Mouse (Mus musculus) adrenal gland, postnatal 36 days (tissue): ENCODE measurements around the gene Acly. TPM values are rescaled to one million over a fixed set of nuclear protein-coding genes. Genes with fewer than 3 reads are reported as not detected.
A peak's percentile ranks its signal among the peaks of the same experiment; 100 is the strongest.

ENCODE experiments used
- DNase-seq, 2 experiments: peaks; one replicate each; pipeline ENCODE4 v3.0.0; 2021; ENCODE audit warnings: mixed read lengths in 1 of 2
- total RNA-seq, 2 experiments: library from RNA; stranded (reverse); gene quantifications; 2 replicates each; pipeline ENCODE4 v1.2.3; 2021

Gene Acly
- total RNA-seq, 2 experiments from 2014 or later = 1,688 to 2,194 TPM

DNA sequence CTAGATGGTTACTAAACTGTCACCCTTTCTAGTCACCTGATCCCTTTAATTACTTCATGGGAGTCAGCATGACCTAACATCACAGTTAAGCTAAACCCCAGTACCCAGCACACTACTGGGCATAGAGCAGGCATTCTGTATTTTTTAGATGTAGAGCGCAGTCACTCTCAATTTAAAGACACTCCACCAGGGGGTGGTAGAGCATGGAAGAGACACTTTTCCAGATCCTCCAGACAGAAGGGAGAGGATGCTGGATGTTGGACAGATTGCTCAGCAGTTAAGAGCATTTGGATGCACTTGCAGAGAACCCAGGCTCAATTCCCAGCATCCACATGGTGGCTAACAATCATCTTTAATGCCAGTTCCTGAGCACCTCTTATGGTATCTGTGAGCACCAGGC lies 15.4 kb downstream of the Acly start:
- DNase-seq = peak in 1 of 2 experiments; percentile 62

DNA sequence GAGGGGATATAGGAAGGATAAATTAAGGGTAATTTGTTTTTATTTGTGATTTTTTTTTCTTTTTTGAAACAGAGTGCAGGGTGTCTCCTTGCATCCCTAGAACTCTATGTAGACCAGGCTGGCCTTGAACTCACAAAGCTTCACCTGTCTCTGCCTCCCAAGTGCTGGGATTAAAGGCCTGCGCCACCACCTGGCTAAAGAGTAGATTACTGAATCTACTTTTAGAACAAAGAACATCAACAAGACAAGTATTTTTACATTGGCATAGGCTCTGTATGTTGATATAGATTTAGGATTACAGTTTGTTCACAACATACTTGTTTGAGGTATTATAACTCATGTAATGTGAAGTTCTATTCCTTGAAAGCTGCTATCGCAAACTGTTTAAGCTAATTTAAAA lies 17.2 kb downstream of the Acly start:
- no peak for DNase-seq

DNA sequence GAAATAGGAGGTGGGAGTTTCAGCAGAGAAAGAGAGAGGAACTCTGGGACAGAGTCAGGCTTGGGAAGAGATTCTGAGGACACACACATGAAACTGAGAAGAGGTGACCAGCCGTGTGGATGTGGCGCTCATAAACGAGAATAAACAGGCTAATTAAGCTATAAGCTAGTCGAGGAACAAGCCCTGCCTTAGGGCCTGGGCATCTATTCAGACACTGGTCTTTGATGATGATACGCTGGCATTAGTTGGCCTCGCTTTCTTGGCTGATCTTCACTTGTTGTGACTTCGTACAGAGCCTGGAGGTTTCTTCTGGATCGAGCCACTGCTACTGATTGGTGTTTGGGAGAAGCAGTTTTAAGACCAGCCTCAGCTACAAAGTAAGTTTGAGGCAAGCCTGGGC lies 21.8 kb downstream of the Acly start:
- DNase-seq = no peak

DNA sequence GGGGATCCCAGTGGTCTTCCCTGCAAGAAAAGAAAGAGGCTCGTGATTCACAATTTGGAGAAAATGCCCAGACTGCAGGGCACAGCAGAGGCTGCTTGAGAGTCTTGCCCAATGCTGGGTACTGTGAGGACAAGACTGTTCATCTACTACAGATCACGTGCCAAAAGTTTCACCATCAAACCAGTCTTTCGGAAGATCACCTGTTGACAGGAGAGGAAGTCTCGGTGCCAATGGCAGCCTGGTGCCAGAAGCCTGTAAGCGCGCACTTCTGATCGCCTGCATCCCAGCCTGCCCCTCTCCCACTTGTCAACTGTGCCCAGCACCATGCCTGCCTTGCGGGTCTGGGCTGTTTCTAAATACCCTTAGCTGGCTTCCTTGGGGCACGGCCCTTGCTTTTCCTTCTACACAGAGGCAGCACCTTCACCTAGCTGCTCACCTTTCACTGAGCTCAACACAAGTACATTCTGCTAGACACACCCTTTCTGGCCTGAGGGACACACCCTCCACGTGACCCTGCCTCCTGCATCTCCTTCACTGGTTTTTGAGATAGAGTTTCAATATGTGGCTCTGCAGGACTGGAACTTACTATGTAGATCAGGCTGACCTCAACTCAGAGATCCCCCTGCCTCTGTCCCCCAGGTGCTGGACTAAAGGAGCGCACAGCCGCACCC lies 22.7 kb downstream of the Acly start:
- DNase-seq = no peak

DNA sequence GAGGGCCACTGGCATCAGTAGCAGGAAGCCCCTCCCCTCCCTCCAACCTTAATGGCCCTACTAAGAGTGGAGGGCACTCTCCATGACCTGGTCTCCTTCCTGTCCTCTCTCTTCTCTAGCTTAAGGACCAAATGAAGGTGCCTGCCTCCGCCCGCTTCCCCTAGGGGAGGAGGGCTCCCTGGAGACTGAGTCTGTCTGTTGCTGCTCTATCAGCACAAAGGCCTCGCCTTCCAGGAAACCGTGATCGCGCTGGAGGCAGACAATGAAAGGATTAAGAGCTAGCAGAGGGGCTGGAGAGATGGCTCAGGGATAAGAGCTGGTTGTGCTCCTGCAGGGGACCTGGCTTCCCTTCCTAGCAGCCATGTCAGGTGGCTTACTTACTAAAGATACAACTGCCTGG lies 26.5 kb downstream of the Acly start:
- no peak for DNase-seq

GRCm38 (mm10) chr11:100500651-100501050 lies 27.1 kb downstream of the Acly start:
- DNase-seq = no peak

DNA sequence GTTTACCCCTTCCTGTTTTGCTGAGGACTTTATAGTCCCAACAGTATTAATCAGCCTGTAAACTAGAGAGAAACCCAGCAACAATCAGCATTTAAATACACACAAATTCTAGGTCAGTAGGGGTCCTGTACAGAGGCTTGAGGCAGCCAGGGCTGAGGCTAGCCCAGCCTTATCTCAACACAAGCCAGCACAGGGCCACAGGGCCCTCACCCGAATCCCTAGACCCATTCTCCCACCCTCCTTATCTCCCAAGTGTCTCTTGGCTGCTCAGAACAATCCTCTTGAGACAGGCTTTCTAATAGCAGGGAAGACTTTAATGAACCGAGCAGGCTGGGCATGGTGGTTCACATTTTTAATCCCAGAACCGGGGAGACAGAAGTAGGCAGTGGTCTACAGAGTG lies 27.6 kb downstream of the Acly start:
- no peak for DNase-seq

- no peak for DNase-seq
Observed at GRCm38 (mm10) chr11:100493771-100494170, 34.0 kb downstream of the Acly start.

DNA sequence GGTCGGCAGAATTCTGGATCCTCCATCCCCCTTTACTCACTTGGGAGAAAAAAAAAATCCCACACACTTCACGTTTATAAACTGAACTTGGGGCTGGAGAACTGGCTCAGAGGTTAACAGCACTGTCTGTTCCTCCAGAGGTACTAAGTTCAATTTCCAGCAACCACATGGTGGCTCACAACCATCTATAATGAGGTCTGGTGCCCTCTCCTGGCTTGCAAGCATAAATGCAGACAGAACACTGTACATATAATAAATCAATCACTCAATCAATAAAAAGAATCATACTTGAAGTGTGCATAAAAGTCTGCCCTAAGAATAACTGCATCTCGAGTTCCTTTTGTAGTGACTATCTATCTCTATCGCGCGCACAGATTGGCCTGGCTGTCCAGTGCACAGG lies 36.8 kb downstream of the Acly start:
- DNase-seq = no peak

DNA sequence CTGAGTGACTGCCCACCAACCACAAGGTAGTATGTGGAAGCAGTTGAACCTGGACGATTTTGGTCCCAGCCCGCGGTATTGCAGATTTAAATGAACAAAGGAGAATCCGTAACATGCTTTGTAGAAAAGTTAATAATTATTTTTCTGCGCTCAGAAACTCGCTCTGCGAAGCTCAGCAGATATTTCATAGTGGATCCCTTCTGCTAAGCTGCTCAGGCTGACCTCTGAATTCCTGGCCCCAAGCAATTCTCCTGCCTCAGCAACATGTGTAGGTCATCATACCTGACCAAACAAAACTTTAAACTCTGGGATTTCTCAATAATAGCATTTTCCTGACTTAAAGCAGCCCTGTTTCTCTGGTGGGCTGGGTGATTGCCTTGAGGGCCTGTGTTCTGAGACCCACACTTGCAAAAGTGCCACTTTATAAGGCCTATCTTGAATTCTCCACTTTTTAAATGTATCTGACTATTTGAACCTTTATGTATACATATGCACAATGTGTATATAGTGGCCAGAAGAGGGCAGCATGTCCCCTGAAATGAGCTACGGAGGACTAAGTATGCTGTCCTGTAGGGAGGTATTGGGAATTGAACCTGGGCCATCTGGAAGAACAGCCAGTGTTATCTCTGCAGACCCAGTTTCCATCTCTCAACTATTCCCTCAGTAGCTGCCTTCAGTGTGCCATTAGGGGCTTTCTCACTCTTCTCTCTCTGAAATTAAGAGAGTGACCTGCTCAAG lies 41.8 kb downstream of the Acly start:
- peak in 1 of 2 experiments; percentile 57 for DNase-seq

DNA sequence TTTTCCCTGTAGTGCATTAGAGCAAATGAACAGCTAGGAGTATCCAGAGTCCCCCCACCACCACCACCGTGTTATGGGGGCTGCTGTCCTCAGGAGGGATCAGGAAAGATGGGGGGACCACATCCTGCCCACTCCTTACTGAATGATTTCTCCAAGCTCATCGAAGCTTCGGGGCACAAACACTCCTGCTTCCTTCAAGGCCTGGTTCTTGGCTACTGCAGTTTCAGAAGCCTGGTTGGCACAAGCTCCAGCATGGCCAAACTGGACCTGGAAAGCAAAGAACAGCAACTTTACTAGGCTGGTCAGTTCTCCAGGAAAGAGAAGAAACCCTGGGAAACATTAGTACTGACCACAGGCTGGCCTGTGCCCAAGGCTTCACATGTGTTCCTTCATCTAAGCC lies 43.3 kb downstream of the Acly start:
- no peak for DNase-seq

GRCm38 (mm10) chr11:100479152-100479551 lies 48.6 kb downstream of the Acly start:
- no peak for DNase-seq

DNA sequence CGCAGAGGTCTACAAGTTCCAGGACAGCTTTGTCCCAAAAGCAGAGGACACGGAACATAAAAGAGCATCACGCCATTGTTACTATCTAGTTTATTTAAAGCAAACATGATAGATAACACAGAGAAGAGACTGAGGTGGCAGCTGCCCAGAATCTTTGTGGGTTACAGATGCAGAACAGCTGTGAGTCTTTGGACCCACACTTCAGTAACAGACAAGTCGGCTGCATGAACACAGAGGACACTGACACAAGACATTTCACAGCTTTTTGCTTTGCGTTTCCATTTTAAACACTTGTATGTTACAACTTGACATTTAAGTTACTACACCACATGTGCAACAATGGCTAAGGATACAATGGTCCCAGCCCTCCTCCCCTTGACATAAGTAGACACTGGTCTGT lies 51.5 kb downstream of the Acly start:
- DNase-seq = no peak

- no peak for DNase-seq
Observed at GRCm38 (mm10) chr11:100472935-100473295, 54.9 kb downstream of the Acly start.

- DNase-seq = peak; percentile 92 to 93
Observed at GRCm38 (mm10) chr11:100472197-100472934, 55.4 kb downstream of the Acly start, which contains the start of gene Klhl11. Gene Klhl11, minus strand, starts transcription at chr11:100472741.

DNA sequence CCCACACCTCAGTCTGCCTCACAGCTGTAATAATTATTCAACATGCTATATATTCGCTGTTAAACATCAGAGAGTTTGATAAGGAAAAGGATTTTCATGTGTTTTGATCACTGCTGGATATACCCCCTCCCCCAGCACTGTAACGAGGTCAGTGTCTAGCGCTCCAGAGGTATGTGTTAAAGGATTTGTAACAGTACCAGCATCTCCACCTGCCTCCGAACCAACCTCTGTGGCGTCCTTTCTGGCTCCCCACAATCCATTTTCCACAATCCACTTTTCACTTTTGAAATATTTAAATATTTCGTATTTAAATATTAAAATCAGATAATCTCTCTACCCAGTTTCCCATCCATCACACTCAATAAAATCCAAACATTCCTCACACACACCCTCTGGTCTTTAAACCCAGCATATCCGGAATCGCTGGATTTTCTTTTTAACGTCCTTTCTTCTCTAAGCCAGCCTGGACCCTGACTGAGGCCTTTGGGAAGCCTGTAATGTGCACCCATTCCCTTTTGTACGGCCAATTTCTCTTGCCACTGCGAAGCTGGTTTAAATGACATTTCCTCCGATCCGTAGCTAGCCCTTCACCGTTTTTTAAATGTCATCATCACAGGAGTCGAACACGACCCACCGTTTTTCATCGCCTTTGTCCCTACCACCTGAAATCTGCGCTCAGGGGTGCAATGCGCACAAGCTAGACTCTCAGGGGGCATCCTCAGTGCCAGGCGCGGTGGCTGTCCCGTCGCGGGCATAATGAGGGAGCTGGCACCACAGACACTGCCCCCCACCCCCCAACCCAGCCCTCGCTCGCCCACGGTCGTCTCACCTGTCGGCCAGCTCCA lies 56.2 kb downstream of the Acly start:
- no peak for DNase-seq

DNA sequence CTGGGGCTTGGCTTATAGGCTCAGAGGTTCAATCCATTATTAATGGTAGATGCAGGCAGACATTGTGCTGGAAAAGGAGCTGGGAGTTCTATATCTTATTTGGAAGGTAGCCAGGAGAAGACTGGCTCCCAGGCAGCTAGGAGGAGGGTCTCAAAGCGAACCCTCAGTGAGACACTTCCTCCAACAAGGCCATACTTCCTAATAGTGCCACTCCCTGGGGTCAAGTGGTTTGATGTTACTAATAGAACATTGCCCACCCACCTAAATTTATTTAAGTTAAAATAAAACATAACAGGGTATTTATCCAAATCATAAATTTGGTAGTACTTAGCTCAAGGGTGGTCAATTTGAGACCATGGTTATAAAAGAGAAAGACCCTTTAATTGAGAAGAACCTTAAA lies 62.0 kb downstream of the Acly start:
- DNase-seq = no peak

DNA sequence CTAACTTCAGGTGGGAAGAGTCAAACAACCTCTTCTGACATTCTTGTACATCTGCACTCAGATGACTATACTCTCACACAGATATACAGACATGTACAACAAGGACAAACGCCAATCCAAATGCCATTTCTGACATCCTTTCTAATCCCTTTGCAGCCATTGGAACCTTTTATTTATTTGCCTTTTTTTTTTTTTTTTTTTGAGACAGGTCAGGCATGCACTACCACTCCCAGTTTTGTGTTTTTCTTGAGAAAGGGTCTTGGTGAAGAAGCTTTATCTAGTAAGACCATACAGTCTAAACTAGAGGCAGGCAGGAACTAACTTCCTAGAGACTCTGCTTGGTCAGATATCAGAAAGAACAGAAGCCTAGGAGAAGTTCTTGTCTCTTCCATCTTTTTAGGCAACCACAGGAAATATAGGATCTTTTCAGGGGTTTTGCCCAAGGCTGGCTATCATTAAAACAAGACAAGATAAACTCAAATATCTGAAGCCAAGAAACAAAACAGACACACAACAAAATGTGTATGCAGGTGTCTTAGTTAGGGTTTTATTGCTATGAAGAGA lies 62.5 kb downstream of the Acly start:
- no peak for DNase-seq

GRCm38 (mm10) chr11:100462699-100463098 lies 65.1 kb downstream of the Acly start:
- no peak for DNase-seq

GRCm38 (mm10) chr11:100457711-100458110 lies 70.1 kb downstream of the Acly start:
- no peak for DNase-seq

DNA sequence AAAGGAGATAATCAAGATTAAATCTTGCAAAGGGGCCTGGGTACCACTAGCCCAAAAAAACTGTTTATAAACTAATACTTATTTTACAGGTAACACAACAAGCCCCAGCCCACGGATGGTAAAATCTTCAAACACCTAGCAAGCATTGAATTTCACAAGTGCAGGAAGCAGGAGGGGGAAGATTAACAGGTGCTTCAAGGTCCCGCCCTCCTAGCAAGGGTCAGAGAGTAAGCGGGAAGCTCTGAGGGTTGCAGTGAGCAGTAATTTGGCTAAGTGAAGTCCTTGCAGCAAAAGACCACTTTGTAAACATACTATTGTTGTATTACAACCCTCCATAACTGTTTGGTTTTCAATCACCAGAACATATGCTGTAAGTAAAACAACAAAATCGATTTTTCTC lies 70.6 kb downstream of the Acly start:
- no peak for DNase-seq

GRCm38 (mm10) chr11:100442625-100443024 lies 85.2 kb downstream of the Acly start:
- DNase-seq = no peak
